Mouse (Mus musculus): ENCODE measurements around the gene Myt1l. TPM values are rescaled to one million over a fixed set of nuclear protein-coding genes. Genes with fewer than 3 reads are reported as not detected.

The Myt1l gene
- total RNA-seq, 2 experiments from 2014 or later = 1.5 to 2.1 TPM

- no peak for DNase-seq
Measured at GRCm38 (mm10) chr12:29816761-29817160, 288.6 kb downstream of the Myt1l start.

- no peak for DNase-seq
Measured at GRCm38 (mm10) chr12:29822216-29822615, 294.0 kb downstream of the Myt1l start.

GRCm38 (mm10) chr12:29823766-29824417, 295.7 kb downstream of the Myt1l start:
- DNase-seq = no peak

GRCm38 (mm10) chr12:29830571-29830970, 302.4 kb downstream of the Myt1l start:
- DNase-seq = no peak

- DNase-seq = no peak
Measured at GRCm38 (mm10) chr12:29831356-29831755, 303.2 kb downstream of the Myt1l start.

GRCm38 (mm10) chr12:29837301-29837791, 309.2 kb downstream of the Myt1l start:
- DNase-seq = peak in 1 of 2 experiments; percentile 25

GRCm38 (mm10) chr12:29838421-29838820, 310.2 kb downstream of the Myt1l start:
- DNase-seq = no peak

GRCm38 (mm10) chr12:29849936-29850335, 321.8 kb downstream of the Myt1l start:
- peak in 1 of 2 experiments; percentile 26 for DNase-seq

GRCm38 (mm10) chr12:29854151-29854585, 326.0 kb downstream of the Myt1l start:
- DNase-seq = no peak

- peak; percentile 75 to 82 for DNase-seq
Measured at GRCm38 (mm10) chr12:29855007-29855406, 326.8 kb downstream of the Myt1l start.

GRCm38 (mm10) chr12:29860986-29861385, 332.8 kb downstream of the Myt1l start:
- no peak for DNase-seq

- DNase-seq = peak; percentile 21 to 48
Measured at GRCm38 (mm10) chr12:29868295-29868694, 340.1 kb downstream of the Myt1l start.

GRCm38 (mm10) chr12:29868781-29869180, 340.6 kb downstream of the Myt1l start:
- DNase-seq = peak; percentile 25 to 45

GRCm38 (mm10) chr12:29872156-29872815, 344.1 kb downstream of the Myt1l start:
- no peak for DNase-seq

- DNase-seq = no peak
Measured at GRCm38 (mm10) chr12:29873281-29873772, 345.1 kb downstream of the Myt1l start.

GRCm38 (mm10) chr12:29877977-29878376, 349.8 kb downstream of the Myt1l start:
- no peak for DNase-seq

- peak; percentile 81 to 82 for DNase-seq
Measured at GRCm38 (mm10) chr12:29882871-29883617, 354.9 kb downstream of the Myt1l start.

GRCm38 (mm10) chr12:29884376-29884775, 356.2 kb downstream of the Myt1l start:
- DNase-seq = no peak

- DNase-seq = peak; percentile 40 to 49
Measured at GRCm38 (mm10) chr12:29894669-29895068, 366.5 kb downstream of the Myt1l start.

GRCm38 (mm10) chr12:29897533-29898085, 369.4 kb downstream of the Myt1l start:
- no peak for DNase-seq

GRCm38 (mm10) chr12:29904101-29904874, 376.1 kb downstream of the Myt1l start:
- peak in 1 of 2 experiments; percentile 20 for DNase-seq
